ENCODE assay signal across 8 mouse cellular contexts in genomic region chr9:59539441-59540137, GRCm38 (mm10). TPM values are rescaled to one million over a fixed set of nuclear protein-coding genes. Genes with fewer than 3 reads are reported as not detected.
DNase-seq lines count a peak whose midpoint lies in the region; ATAC-seq and TF ChIP-seq lines count a peak whose summit lies in the region.

Hexa (plus strand) TSS chr9:59539540.
Tmem202 (minus strand) TSS chr9:59539847.

- H3K79me2 ChIP-seq in C2C12 (ENCODE audit: control insufficient read depth, insufficient read depth): peaks cover 49% of the 10 kb centered on the region

- H3K4me1 ChIP-seq in heart, embryonic 13.5 days: peaks cover 33% of the 10 kb centered on the region
- peaks cover 14% of the 10 kb centered on the region; the same call in 1 of the 2 replicates for H3K4me1 ChIP-seq in kidney, postnatal 0 days (replicated peaks; ENCODE audit: insufficient read depth, low read length)
- H3K4me1 ChIP-seq in liver, embryonic 13.5 days (replicated peaks): peaks cover 33% of the 10 kb centered on the region
- no peaks in the 10 kb centered on the region for H3K4me1 ChIP-seq in stomach, embryonic 15.5 days

- H3K79me3 ChIP-seq in C2C12 (ENCODE audit: low read depth): peaks cover 15% of the 10 kb centered on the region

- H3K4me2 ChIP-seq in heart, embryonic 13.5 days: peak within 1 kb of the TSS; percentile 73
- H3K4me2 ChIP-seq in kidney, postnatal 0 days (ENCODE audit: low read length): peak within 1 kb of the TSS; percentile 92
- H3K4me2 ChIP-seq in liver, embryonic 13.5 days: peak within 1 kb of the TSS; percentile 92
- H3K4me2 ChIP-seq in stomach, embryonic 15.5 days: peak within 1 kb of the TSS; percentile 81

- peak within 1 kb of the TSS; percentile 45 for H3K27ac ChIP-seq in heart, embryonic 13.5 days (replicated peaks)
- peak within 1 kb of the TSS; percentile 36; the same call in 1 of the 2 replicates for H3K27ac ChIP-seq in kidney, postnatal 0 days
- H3K27ac ChIP-seq in liver, embryonic 13.5 days: peak within 1 kb of the TSS; percentile 9; the same call in 1 of the 2 replicates
- H3K27ac ChIP-seq in stomach, embryonic 15.5 days: peak within 1 kb of the TSS; percentile 57

- DNase-seq in brain, adult 2 months (ENCODE audit: low read depth, low spot score): peak; percentile 94
- DNase-seq in kidney, postnatal 0 days (ENCODE audit: low spot score): peak; percentile 93
- DNase-seq in liver, embryonic 13.5 days: peak; percentile 68
- peak; percentile 93 for DNase-seq in neural tube, embryonic 10.5 days (ENCODE audit: extremely low spot score, low spot score)

- H3ac ChIP-seq in C2C12 (ENCODE audit: control insufficient read depth, insufficient read length, low read depth): peak within 1 kb of the TSS; percentile 75

- peak within 1 kb of the TSS; percentile 42 for H3K4me3 ChIP-seq in C2C12 (ENCODE audit: insufficient read depth, poor library complexity, severe bottlenecking)
- peak within 1 kb of the TSS; percentile 73 for H3K4me3 ChIP-seq in heart, embryonic 13.5 days
- peak within 1 kb of the TSS; percentile 69 for H3K4me3 ChIP-seq in kidney, postnatal 0 days (replicated peaks; ENCODE audit: low read depth, low read length)
- peak within 1 kb of the TSS; percentile 69 for H3K4me3 ChIP-seq in liver, embryonic 13.5 days (replicated peaks)
- peak within 1 kb of the TSS; percentile 71 for H3K4me3 ChIP-seq in stomach, embryonic 15.5 days (replicated peaks)

- H3K27me3 ChIP-seq in C2C12 (ENCODE audit: control insufficient read depth, insufficient read depth, insufficient read length): no peaks in the 10 kb centered on the region
- no peaks in the 10 kb centered on the region for H3K27me3 ChIP-seq in heart, embryonic 13.5 days (replicated peaks)
- no peaks in the 10 kb centered on the region for H3K27me3 ChIP-seq in kidney, postnatal 0 days (ENCODE audit: insufficient read depth, low read length)
- no peaks in the 10 kb centered on the region for H3K27me3 ChIP-seq in liver, embryonic 13.5 days
- H3K27me3 ChIP-seq in stomach, embryonic 15.5 days (replicated peaks): no peaks in the 10 kb centered on the region

- peak; percentile 50 for ATAC-seq in erythroid progenitor cell, adult 5-6 weeks (replicated peaks; ENCODE audit: low FRiP score, poor library complexity, severe bottlenecking)
- peak; percentile 84 for ATAC-seq in heart, embryonic 13.5 days (ENCODE audit: extremely low read depth, insufficient number of reproducible peaks, low FRiP score, low TSS enrichment)
- peak; percentile 95 for ATAC-seq in kidney, postnatal 0 days (replicated peaks; ENCODE audit: low FRiP score, low read depth)
- peak; percentile 75 for ATAC-seq in liver, embryonic 13.5 days (ENCODE audit: low read depth)
- ATAC-seq in stomach, embryonic 15.5 days (ENCODE audit: insufficient read depth, low FRiP score, low read depth): peak; percentile 86

- no peaks in the 10 kb centered on the region for H3K36me3 ChIP-seq in C2C12 (ENCODE audit: control insufficient read depth, insufficient read depth)
- H3K36me3 ChIP-seq in heart, embryonic 13.5 days: no peaks in the 10 kb centered on the region
- H3K36me3 ChIP-seq in kidney, postnatal 0 days (ENCODE audit: insufficient read depth, low read length): no peaks in the 10 kb centered on the region
- H3K36me3 ChIP-seq in liver, embryonic 13.5 days: no peaks in the 10 kb centered on the region
- no peaks in the 10 kb centered on the region for H3K36me3 ChIP-seq in stomach, embryonic 15.5 days

- no peak for TF ChIP-seq CTCF in C2C12 (IDR thresholded peaks at IDR 0.05; ENCODE audit: control insufficient read depth, insufficient read depth, insufficient read length)
- TF ChIP-seq CTCF in kidney, postnatal 0 days (IDR thresholded peaks at IDR 0.05; ENCODE audit: low read depth): no peak

- peak within 1 kb of the TSS; percentile 79 for H3K9ac ChIP-seq in heart, embryonic 13.5 days
- H3K9ac ChIP-seq in kidney, postnatal 0 days (ENCODE audit: low read depth, low read length): peak within 1 kb of the TSS; percentile 78
- H3K9ac ChIP-seq in liver, embryonic 13.5 days: peak within 1 kb of the TSS; percentile 74
- peak within 1 kb of the TSS; percentile 50 for H3K9ac ChIP-seq in stomach, embryonic 15.5 days

- WGBS in heart, embryonic 13.5 days: 2% methylated on average over 54 of the region's 55 CpGs
- WGBS in kidney, postnatal 0 days: under 1% methylated on average over 51 of the region's 55 CpGs
- under 1% methylated on average over 55 of the region's 55 CpGs for WGBS in liver, embryonic 13.5 days (ENCODE audit: insufficient replicate concordance)
- 1% methylated on average over 55 of the region's 55 CpGs for WGBS in stomach, embryonic 15.5 days

- H3K9me3 ChIP-seq in heart, embryonic 13.5 days: no peaks in the 10 kb centered on the region
- no peaks in the 10 kb centered on the region for H3K9me3 ChIP-seq in kidney, postnatal 0 days (replicated peaks; ENCODE audit: low read length)
- H3K9me3 ChIP-seq in liver, embryonic 13.5 days (replicated peaks): no peaks in the 10 kb centered on the region
- no peaks in the 10 kb centered on the region for H3K9me3 ChIP-seq in stomach, embryonic 15.5 days

TF ChIP-seq in C2C12, 6 proteins besides CTCF, POLR2A, EP300 and RAD21:
- TF ChIP-seq USF1 (IDR thresholded peaks at IDR 0.05; ENCODE audit: low read depth) (peak; percentile 97), CEBPB (IDR thresholded peaks at IDR 0.05; ENCODE audit: low read depth) (no peak), MAX (IDR thresholded peaks at IDR 0.05) (peak; percentile 77), FOSL1 (IDR thresholded peaks at IDR 0.05; ENCODE audit: insufficient read depth, low read length, poor library complexity, severe bottlenecking) (no peak)

RNA-seq across cellular contexts. Expression of gene Hexa, which starts in this region (rescaled TPM):
- polyA plus RNA-seq in C2C12 (2012; fragmentation: generic; extraction: Trizol): 83.6 TPM
- 19.7 and 23.4 TPM in 2 replicates for total RNA-seq in erythroid progenitor cell, adult 5-6 weeks (2015; ENCODE audit: low replicate concordance)
- 24.5 and 28.0 TPM in 2 replicates for total RNA-seq in erythroid progenitor cell, adult 5-6 weeks (2017; ENCODE audit: low replicate concordance)
- polyA plus RNA-seq in heart, embryonic 13.5 days (2015; fragmentation: Nextera tagmentation; extraction: Ambion mirVana): 74.6 and 77.5 TPM in 2 replicates
- polyA plus RNA-seq in kidney, postnatal 0 days (2015; fragmentation: Nextera tagmentation; extraction: Ambion mirVana): 57.0 and 62.7 TPM in 2 replicates
- 32.1 and 32.5 TPM in 2 replicates for polyA plus RNA-seq in liver, embryonic 13.5 days (2015; fragmentation: Nextera tagmentation; extraction: Ambion mirVana)
- polyA plus RNA-seq in stomach, embryonic 15.5 days (2015; fragmentation: Nextera tagmentation; extraction: Ambion mirVana): 75.4 and 77.4 TPM in 2 replicates

RNA-seq across cellular contexts. Expression of gene Tmem202, which starts in this region (rescaled TPM):
- 0.35 TPM for polyA plus RNA-seq in C2C12 (2012; fragmentation: generic; extraction: Trizol)
- 3.6 TPM in 1 of 2 replicates, not detected in the other for total RNA-seq in erythroid progenitor cell, adult 5-6 weeks (2015; ENCODE audit: low replicate concordance)
- not detected in 2 replicates for total RNA-seq in erythroid progenitor cell, adult 5-6 weeks (2017; ENCODE audit: low replicate concordance)
- 0.32 and 0.36 TPM in 2 replicates for polyA plus RNA-seq in heart, embryonic 13.5 days (2015; fragmentation: Nextera tagmentation; extraction: Ambion mirVana)
- polyA plus RNA-seq in kidney, postnatal 0 days (2015; fragmentation: Nextera tagmentation; extraction: Ambion mirVana): 0.11 TPM in 1 of 2 replicates, not detected in the other
- 0.16 TPM in 1 of 2 replicates, not detected in the other for polyA plus RNA-seq in liver, embryonic 13.5 days (2015; fragmentation: Nextera tagmentation; extraction: Ambion mirVana)
- polyA plus RNA-seq in stomach, embryonic 15.5 days (2015; fragmentation: Nextera tagmentation; extraction: Ambion mirVana): not detected in 2 replicates

Comparison
In these comparisons a context has a peak if more than half of its experiments do, and no peak if none do; other contexts are left out.
1. Peak in every context shown above with its lines: DNase-seq, ATAC-seq, H3K4me3 ChIP-seq and H3K27ac ChIP-seq.